Mouse (Mus musculus) right cerebral cortex, adult 18-20 months (tissue): ENCODE measurements around the gene C1s2.
A peak's percentile ranks its signal among the peaks of the same experiment; 100 is the strongest.
"Not testable (repeated sequence)": the region's sequence is repeated elsewhere in the genome, so short reads cannot be mapped to it uniquely, and the experiment has no call there.

Experiments used
- DNase-seq: peaks from one replicate; pipeline ENCODE4 v3.0.0; 2022; ENCODE audit warnings: mixed read lengths

C1s2 gene

DNA sequence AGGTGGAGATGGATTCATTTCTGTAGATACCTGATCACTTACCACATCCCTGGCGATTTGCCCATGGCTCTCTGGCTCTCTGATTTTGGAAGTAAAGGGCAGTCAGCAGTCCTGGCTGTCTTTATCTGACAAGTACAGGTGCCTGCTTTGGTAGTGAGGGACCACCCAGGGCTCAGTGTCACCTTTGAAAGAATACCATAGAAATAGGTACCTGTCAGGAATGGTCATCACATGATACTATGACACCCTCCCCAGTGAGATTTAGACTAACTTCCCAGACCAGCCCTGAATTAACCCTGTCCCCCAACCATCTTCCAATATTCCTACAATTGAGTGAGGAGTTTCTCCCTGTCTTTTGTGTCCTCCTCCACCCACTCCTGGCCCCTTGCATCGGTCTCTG lies at the start of gene C1s2:
Gene C1s2 (minus strand): TSS at position 101 of the 400 bp plus-strand sequence.
- DNase-seq, result not testable (repeated sequence)

DNA sequence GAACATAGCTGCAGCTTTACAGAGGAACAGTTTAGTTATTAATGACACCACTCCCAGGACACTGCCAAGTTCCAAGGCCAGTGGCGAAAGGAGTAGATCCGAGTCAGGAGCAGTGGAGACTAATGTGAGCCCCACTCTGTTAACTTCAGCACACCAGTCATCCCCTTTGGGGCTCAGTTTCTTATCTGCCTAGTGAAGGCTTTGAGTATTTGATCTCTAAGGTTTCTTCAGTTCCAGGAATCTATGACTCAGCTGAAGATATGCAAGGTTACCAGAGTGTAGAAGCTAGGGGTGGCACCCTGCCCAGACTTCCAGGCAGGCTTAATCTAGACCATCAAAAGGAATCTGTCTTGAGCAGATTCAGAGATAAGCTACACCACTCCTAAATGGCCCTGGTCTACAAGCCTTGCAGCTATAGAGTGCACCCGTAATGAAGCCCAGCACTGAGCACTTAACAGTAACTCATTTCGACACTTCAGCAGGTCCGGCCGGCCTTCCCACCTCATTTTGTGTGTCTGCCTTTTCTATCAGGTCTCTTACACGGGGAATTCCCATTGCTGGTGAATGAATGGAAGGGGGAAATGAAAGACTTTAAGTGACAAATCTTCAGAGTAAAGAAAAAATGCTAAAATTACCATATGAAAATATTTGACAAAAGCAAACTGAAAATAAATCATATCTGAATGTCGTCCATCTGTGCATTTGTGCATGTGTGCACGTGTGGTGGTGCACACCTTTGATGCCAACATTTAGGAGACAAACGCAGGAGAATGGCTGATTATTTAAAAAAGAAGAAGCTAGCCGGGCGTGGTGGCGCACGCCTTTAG lies 47.9 kb upstream of the C1s2 start:
- DNase-seq, result peak; percentile 39

DNA sequence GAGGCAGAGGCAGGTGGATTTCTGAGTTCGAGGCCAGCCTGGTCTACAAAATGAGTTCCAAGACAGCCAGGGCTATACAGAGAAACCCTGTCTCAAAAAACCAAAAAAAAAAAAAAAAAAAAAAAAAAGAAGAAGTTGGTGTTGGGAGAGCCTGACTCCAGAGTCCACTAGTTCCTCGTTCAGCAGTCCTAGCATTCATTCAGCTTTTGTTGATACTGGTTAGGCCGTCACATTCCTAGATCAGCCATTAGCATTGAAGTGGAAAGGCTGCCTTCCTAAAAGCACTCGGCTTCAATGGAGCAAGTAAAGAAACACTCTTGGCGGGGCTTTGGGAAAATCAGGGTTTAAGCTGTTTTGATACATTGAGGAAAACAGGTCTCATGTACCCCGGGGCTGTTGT lies 46.4 kb upstream of the C1s2 start:
- not testable (repeated sequence) for DNase-seq

GRCm38 (mm10) chr6:124679486-124679885 lies 43.6 kb upstream of the C1s2 start:
- peak; percentile 48 for DNase-seq

DNA sequence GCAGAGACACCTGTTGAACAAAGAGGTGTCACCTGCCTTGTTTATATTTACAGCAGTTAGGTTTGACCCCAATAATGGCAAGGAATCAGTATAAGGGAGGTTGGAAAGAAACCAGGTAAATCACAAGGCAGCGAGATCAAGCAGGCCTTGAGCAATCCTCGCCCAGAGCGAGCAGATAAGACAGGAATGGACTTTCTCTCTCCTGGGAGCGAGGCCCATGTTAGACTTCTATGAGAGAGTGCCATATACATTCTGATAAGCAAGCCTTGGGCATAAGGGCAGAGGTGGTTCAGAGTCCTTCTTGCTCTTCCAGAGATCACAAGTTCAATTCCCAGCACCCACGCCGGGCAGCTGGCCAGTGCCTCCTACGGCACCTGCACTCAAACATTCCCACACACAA lies 42.9 kb upstream of the C1s2 start:
- DNase-seq, result no peak

- DNase-seq, result no peak
Observed at GRCm38 (mm10) chr6:124676171-124676570, 40.3 kb upstream of the C1s2 start.

DNA sequence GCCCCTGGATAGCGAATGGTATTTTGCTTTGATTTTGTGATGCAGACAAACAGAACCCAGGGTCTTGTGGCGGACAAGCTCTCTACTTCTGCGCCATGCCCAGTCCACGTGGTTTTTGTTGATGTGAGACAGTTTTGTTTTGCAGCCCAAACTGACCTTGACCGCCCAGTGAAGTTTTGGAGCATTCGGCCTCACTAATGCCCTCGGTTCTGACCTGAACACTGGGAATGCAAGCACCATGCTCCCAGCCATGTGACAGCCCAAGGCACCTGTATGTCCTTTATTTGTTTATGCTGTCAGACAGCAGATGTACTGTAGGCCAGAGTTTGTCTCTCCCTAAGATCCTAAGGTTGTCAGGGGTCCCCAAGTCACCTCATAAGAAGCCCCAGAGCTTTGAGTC lies 38.7 kb upstream of the C1s2 start:
- no peak for DNase-seq

DNA sequence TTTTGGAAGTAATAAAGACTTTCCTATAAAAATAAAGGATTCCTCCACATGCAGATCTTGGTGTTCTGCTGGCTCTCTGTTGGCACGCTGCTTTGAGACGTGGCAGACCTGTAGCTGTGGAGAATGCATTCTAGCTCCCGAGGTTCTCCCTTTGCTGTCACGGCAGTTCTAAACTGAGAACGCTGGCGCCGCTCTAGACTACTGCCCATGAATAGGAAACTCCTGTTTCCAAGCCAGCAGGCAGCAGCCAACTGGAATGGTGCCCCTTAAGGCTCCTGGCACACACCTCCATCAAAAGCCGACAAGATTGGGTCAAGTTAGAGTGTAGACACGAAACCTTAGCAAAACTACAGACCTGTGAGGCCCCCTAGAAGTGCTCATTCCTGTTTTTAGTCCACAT lies 37.7 kb upstream of the C1s2 start:
- peak; percentile 48 for DNase-seq

GRCm38 (mm10) chr6:124672100-124672499 lies 36.2 kb upstream of the C1s2 start:
- DNase-seq, result no peak

DNA sequence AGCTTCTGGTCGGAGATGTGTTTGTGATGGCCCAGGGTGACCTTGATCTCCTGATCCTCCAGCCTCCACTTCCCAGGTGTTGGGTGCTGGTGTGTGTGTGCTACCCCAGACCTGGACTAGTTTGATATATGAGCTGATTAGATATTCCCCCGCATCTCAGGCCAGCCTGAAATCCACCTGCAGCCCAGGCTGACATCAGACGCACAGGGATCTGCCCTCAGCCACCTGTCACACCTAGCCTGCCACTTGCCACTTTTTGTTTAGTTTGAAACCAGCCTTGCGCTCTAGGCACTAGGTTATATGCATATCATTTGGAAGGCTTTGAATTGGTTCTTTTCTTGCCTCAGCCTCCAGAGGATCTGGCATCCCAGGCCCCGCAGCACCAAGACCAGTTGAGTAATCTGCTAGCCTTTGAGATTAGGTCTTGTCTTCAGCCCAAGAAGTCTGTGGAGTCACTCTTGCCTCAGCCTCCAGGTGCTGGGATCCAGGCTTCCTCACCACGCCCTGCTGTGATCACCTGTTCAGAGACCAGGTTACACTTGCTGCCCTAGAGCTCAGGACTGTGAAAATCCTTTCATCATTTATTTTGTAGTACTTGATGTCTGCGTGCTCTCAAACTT lies 34.5 kb upstream of the C1s2 start:
- no peak for DNase-seq

- DNase-seq, result no peak
Observed at GRCm38 (mm10) chr6:124669234-124669859, 33.5 kb upstream of the C1s2 start.

DNA sequence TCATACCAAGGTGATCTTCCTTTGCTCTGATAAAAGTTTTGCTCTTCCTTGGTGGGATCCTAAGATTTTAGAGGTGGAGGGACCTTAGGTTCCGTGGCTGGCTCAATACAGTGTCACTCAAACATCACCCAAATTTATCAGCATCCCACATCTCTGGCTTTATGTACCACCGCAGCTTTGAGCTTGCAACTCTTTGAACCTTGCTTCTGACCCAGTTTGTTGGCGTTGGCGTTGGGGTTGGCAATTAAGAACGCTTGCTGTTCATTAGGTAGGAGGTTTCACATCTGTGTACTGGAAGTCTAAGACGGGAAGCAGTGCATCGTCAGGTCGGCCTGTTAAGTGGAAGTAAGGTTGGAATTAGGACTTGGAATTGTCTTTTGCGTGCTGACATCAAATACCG lies 29.1 kb upstream of the C1s2 start:
- no peak for DNase-seq

- no peak for DNase-seq
Observed at GRCm38 (mm10) chr6:124664256-124664655, 28.4 kb upstream of the C1s2 start.

GRCm38 (mm10) chr6:124663424-124663795 lies 27.5 kb upstream of the C1s2 start:
- no peak for DNase-seq

- peak; percentile 98 for DNase-seq
Observed at GRCm38 (mm10) chr6:124662477-124663423, 26.9 kb upstream of the C1s2 start, which contains the start of gene Lpcat3. Lpcat3 (plus strand) TSS chr6:124663027.

DNA sequence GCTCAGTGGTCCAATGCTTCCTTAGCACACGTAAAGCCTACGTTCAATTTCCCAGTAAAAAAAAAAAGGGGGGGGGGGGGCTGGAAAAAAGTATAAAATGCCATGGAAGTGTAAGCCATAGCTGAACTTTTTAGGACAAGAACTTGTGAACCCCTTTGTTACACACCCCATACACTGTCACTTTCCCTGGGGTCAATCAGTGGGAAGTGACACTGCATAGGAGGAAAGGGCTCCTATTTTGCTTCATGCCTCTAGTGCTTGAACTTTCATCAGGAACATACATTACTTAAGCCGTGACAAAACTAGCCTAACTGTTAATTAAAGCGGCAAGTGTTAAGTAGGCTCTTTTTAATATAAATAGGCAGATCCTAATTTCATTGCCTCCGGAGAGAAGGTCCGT lies 26.1 kb upstream of the C1s2 start:
- DNase-seq, result no peak

- no peak for DNase-seq
Observed at GRCm38 (mm10) chr6:124661156-124661806, 25.4 kb upstream of the C1s2 start.

- no peak for DNase-seq
Observed at GRCm38 (mm10) chr6:124658067-124658466, 22.2 kb upstream of the C1s2 start.

GRCm38 (mm10) chr6:124655893-124656292 lies 20.0 kb upstream of the C1s2 start:
- DNase-seq, result no peak

GRCm38 (mm10) chr6:124646394-124646793 lies 10.5 kb upstream of the C1s2 start:
- DNase-seq, result no peak

GRCm38 (mm10) chr6:124640997-124641396 lies 5.1 kb upstream of the C1s2 start:
- peak; percentile 21 for DNase-seq

DNA sequence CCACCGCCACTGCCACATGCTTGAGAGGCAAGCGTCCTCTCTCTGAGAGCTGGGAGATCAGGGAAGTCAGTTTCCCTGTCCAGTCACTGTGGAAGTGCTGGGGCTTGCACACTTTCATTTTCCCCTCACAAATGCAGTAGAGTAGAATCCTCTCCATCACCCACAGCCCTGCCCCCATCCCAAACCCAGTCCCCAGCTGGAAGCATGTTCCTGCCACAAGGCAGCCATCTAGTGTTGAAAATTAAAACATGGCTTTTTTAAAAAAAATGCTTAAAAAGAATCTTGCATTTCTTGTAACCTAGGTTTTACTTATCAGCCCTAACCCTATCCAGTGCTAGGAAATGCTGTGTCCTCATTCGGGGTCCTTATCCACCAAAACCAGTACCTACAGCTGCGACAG lies 4.2 kb upstream of the C1s2 start:
- DNase-seq, result no peak
